Mouse (Mus musculus) intestine, embryonic 14.5 days (tissue): ENCODE results near the gene Dact3. TPM values are rescaled to one million over a fixed set of nuclear protein-coding genes. Genes with fewer than 3 reads are reported as not detected.
A peak's percentile ranks its signal among the peaks of the same experiment; 100 is the strongest.

ENCODE experiments used
- ATAC-seq: fragments of 200-750 bp; cut with Nextera tagmentation; replicated peaks from 2 replicates; pipeline ENCODE4 v1.8.0; 2017; ENCODE audit warnings: low read depth, moderate number of reproducible peaks, moderate TSS enrichment, moderate library complexity; ENCODE audit not compliant: low FRiP score, low TSS enrichment
- DNase-seq: peaks from one replicate; pipeline ENCODE4 v3.0.0-alpha.2; 2018; ENCODE audit warnings: low spot score
- H3K27ac ChIP-seq: fragments of 300-500 bp; sonication (generic); 2 replicates; pipeline ENCODE4 v1.5.1; 2014; ENCODE audit warnings: low read depth, mild to moderate bottlenecking, control low read depth
- H3K27me3 ChIP-seq: fragments of 300-500 bp; sonication (generic); replicated peaks from 2 replicates; pipeline ENCODE4 v1.6.1; 2014; ENCODE audit warnings: low read length, control low read depth; ENCODE audit not compliant: control insufficient read depth, insufficient read depth
- H3K36me3 ChIP-seq: fragments of 300-500 bp; sonication (generic); 2 replicates; pipeline ENCODE4 v1.6.1; 2014; ENCODE audit warnings: low read length, control low read depth; ENCODE audit not compliant: control insufficient read depth, insufficient read depth
- H3K4me1 ChIP-seq: fragments of 300-500 bp; sonication (generic); replicated peaks from 2 replicates; pipeline ENCODE4 v1.6.1; 2014; ENCODE audit warnings: low read length, control low read depth, mixed read lengths; ENCODE audit not compliant: control insufficient read depth, insufficient read depth
- H3K4me2 ChIP-seq: fragments of 300-500 bp; sonication (generic); 2 replicates; pipeline ENCODE4 v1.6.1; 2014; ENCODE audit warnings: low read length
- H3K4me3 ChIP-seq: fragments of 300-500 bp; sonication (generic); 2 replicates; pipeline ENCODE4 v1.5.1; 2014; ENCODE audit warnings: low read depth, low read length, control low read depth, mixed read lengths
- H3K9ac ChIP-seq: fragments of 300-500 bp; sonication (generic); 2 replicates; pipeline ENCODE4 v1.6.1; 2014; ENCODE audit warnings: mild to moderate bottlenecking, low read length
- H3K9me3 ChIP-seq: fragments of 300-500 bp; sonication (generic); 2 replicates; pipeline ENCODE4 v1.6.1; 2016; ENCODE audit warnings: low read length, control low read depth; ENCODE audit not compliant: control insufficient read depth
- WGBS: fragments of 180-500 bp; shearing (Covaris S2); extraction: QIAGEN DNeasy Blood & Tissue Kit; methylation state at CpG from one replicate; pipeline ENCODE4 v1.1.7; 2014; 5-methylcytosine and 5-hydroxymethylcytosine counted together
- polyA plus RNA-seq: library from polyadenylated mRNA; unstranded; fragments of >200 nt; fragmentation: Nextera tagmentation; extraction: Ambion mirVana; gene quantifications from 2 replicates; pipeline ENCODE4 v1.2.1, GENCODE M21; 2014

Dact3 gene
- polyA plus RNA-seq, 1 experiment from 2014 or later, result 5.5 TPM

DNA sequence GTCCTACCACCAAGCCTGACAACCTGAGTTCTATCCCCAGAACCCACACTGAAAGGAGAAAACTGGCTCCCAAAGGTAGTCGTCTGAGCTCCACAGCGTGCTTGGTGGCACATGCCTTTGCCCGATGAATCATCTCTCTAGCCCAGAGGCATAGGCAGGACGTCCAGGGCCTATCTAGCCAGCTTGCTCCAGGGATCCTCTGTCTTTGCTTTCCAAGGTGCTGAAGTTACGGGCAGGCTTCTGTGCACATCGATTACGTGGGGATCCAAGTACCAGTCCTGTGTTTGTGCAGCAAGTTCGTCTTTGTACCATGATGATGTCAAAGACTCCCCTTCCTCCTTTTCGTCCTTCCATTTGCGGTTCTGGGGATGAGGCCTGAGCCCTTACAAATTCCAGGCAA, 3.5 kb upstream of the Dact3 start:
- DNase-seq, result no peak
- Histone ChIP-seq H3K27me3 (no peaks in the 10 kb centered on the region), H3K9me3 (no peaks in the 10 kb centered on the region), H3K36me3 (0 out of 2 replicates have a peak, but pooled peaks cover 15% of the 10 kb centered on the region), H3K27ac (no peak overlapping the region), H3K4me1 (peaks cover 3% of the 10 kb centered on the region; the same call in 1 of the 2 replicates), H3K4me2 (no peak overlapping the region), H3K9ac (no peak overlapping the region), H3K4me3 (no peak overlapping the region)
- ATAC-seq, result no peak
- 84% methylated on average over 10 of the region's 10 CpGs for WGBS

DNA sequence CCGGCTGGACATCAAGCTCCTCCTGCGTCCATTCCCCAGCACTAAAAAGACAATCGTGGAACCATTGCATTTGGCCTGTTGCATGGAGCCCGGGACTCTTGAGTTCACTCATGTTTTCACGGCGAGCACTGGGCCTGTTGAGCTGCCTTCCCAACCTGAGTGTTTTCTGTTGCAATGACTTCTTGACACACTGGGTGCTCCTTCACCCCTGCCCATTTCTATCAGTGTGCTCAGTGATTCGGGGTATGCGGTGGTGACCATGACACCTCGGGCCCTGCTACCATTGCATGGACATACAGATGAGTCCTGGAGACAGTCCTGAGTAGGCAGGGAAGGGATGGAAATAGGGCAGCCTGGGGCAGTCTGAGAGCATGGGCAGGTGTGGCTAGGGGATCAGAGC, 2.6 kb upstream of the Dact3 start:
- H3K36me3 ChIP-seq, result 0 out of 2 replicates have a peak, but pooled peaks cover 15% of the 10 kb centered on the region
- no peak for ATAC-seq

DNA sequence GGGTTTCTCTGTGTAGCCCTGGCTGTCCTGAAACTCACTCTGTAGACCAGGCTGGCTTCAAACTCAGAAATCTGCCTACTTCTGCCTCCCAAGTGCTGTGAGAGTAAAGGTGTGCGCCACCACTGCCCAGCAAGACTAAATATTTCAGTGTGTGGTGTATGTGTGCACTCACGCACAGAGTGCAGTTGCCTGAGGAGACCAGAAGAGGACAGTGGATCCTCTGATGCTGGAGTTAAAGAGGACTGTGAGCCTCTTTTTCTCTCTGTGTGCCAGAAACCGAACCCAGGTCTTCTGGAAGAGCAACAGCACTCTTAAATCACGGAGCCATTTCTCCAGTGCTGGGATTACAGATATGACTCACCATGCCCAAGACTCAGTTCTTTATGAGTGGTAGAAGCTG, 1.7 kb upstream of the Dact3 start:
- Histone ChIP-seq H3K9me3 (no peaks in the 10 kb centered on the region), H3K4me1 (peaks cover 7% of the 10 kb centered on the region; the same call in 1 of the 2 replicates), H3K27ac (no peak overlapping the region), H3K9ac (no peak overlapping the region), H3K4me2 (no peak overlapping the region), H3K4me3 (no peak overlapping the region), H3K36me3 (0 out of 2 replicates have a peak, but pooled peaks cover 10% of the 10 kb centered on the region), H3K27me3 (no peaks in the 10 kb centered on the region)
- DNase-seq (no peak), ATAC-seq (no peak)
- WGBS, result 87% methylated on average over 4 of the region's 4 CpGs

More for the DNA sequence above, 2.6 kb upstream of the Dact3 start:
- no peak overlapping the region for H3K27ac ChIP-seq
- H3K9ac ChIP-seq, result no peak overlapping the region
- H3K9me3 ChIP-seq, result no peaks in the 10 kb centered on the region
- no peak overlapping the region for H3K4me3 ChIP-seq
- no peak for DNase-seq
- 93% methylated on average over 9 of the region's 9 CpGs for WGBS
- no peak overlapping the region for H3K4me2 ChIP-seq
- no peaks in the 10 kb centered on the region for H3K27me3 ChIP-seq
- H3K4me1 ChIP-seq, result peaks cover 7% of the 10 kb centered on the region; the same call in 1 of the 2 replicates

DNA sequence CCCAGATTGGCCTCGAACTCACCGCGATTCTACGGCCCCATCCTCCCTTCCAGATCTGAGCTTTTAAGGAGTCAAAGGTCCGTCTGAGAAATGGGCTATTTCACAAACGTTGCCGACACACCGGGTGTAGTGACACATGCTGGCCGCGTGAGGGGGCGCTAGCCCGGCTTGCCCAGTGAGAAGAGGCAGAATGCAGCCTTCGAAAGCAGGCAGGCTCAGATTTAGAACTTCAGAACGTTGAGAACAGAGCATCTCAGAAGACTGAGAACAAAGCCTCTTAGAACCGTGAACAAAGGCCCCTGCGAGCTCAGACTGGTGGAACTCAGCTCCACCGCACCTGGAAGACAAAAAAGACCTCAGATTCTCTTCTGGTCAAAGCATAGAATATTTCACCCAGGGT, 927 bp upstream of the Dact3 start:
- ATAC-seq (no peak), DNase-seq (peak; percentile 83)
- Histone ChIP-seq H3K9me3 (no peaks in the 10 kb centered on the region), H3K4me1 (peaks cover 7% of the 10 kb centered on the region; the same call in 1 of the 2 replicates), H3K27ac (peak overlapping the region; percentile 84), H3K27me3 (no peaks in the 10 kb centered on the region), H3K36me3 (peaks cover 13% of the 10 kb centered on the region), H3K4me2 (peak overlapping the region; percentile 39), H3K9ac (peak overlapping the region; percentile 29; the same call in 1 of the 2 replicates), H3K4me3 (peak overlapping the region; percentile 80)
- 5% methylated on average over 17 of the region's 17 CpGs for WGBS

DNA sequence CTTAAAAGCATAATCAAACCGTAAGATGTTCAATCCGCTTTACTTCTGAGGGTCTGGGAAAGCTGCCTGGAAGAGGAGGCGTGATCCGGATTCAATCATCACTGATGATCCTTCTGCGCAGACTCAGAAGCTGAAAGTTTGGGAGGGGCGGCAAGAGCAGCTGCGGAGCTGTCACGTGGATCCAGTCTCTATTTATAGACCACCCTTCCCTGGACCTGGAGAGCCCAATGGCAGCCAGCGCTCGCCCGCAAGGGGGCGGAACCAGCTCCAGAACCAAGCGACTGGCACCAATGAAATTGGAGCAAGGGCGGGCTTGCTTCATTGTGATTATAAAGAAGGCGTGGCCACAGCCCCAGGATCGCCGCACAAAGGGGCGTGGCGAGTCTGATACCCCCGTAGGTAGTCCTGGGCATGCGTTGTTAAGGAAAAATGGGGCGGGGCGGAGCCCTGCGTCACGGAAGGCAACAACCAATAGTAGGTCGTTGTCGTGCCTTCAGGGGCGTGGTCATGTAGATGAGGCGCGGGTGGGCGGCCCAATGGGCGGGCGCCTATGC, 284 bp upstream of the Dact3 start:
- no peaks in the 10 kb centered on the region for H3K9me3 ChIP-seq
- peak overlapping the region; percentile 72 for H3K4me2 ChIP-seq
- peak overlapping the region; percentile 29; the same call in 1 of the 2 replicates for H3K9ac ChIP-seq
- peak overlapping the region; percentile 80 for H3K4me3 ChIP-seq
- peak overlapping the region; percentile 84 for H3K27ac ChIP-seq
- peaks cover 7% of the 10 kb centered on the region; the same call in 1 of the 2 replicates for H3K4me1 ChIP-seq
- no peaks in the 10 kb centered on the region for H3K27me3 ChIP-seq
- ATAC-seq (peak; percentile 96), DNase-seq (peak; percentile 98)
- under 1% methylated on average over 33 of the region's 33 CpGs for WGBS
- peaks cover 16% of the 10 kb centered on the region for H3K36me3 ChIP-seq

DNA sequence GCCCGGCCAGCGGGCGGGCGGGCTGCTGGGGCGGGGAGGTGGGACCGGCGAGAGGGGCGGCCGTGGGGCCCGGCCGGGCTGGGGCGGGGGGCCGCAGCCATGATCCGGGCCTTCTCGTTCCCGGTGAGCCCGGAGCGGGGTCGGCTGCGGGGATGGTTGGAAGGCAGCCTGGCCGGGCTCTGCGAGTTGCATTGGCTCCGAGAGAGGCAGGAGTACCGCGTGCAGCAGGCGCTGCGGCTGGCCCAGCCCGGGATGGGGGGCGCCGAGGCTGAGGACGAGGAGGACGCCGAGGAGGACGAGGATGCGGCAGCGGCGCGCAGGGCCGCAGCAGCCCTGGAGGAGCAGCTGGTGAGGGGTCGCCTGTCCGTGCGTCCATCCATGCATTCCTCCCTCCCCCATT, 209 bp downstream of the Dact3 start:
- DNase-seq, result no peak
- Histone ChIP-seq H3K9ac (peak overlapping the region; percentile 74), H3K4me2 (peak overlapping the region; percentile 72), H3K4me1 (peaks cover 11% of the 10 kb centered on the region; the same call in 1 of the 2 replicates), H3K36me3 (peaks cover 16% of the 10 kb centered on the region), H3K9me3 (no peaks in the 10 kb centered on the region), H3K27me3 (no peaks in the 10 kb centered on the region), H3K4me3 (peak overlapping the region; percentile 80), H3K27ac (peak overlapping the region; percentile 77)
- peak; percentile 30; the same call in 1 of the 2 replicates for ATAC-seq
- WGBS, result under 1% methylated on average over 37 of the region's 42 CpGs

DNA sequence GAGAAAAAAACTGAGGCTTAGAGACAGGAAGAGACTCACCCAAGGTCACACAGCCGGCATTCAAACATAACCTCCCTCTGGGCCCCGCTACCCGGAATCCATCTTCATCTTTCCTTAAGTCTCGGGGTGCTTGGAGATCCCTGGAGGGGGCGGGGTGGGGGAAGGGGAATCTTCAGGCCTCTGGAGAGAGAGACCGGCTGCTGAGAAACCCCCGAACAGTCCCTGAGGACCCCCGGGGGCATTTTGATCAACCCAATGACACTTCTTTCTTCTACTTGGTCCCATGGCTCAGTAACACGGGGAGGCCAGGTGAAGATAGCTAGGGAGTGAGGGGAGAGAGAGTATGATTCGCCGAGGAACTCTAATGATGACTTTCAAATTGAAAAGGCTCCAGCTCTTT, 889 bp downstream of the Dact3 start:
- peak overlapping the region; percentile 72 for H3K4me2 ChIP-seq
- H3K27me3 ChIP-seq, result no peaks in the 10 kb centered on the region
- peaks cover 16% of the 10 kb centered on the region for H3K36me3 ChIP-seq
- no peak for ATAC-seq
- peak overlapping the region; percentile 80 for H3K4me3 ChIP-seq
- WGBS, result 10% methylated on average over 11 of the region's 11 CpGs
- DNase-seq, result no peak
- H3K4me1 ChIP-seq, result peaks cover 15% of the 10 kb centered on the region; the same call in 1 of the 2 replicates
- no peaks in the 10 kb centered on the region for H3K9me3 ChIP-seq
- H3K27ac ChIP-seq, result peak overlapping the region; percentile 77
- H3K9ac ChIP-seq, result peak overlapping the region; percentile 74

DNA sequence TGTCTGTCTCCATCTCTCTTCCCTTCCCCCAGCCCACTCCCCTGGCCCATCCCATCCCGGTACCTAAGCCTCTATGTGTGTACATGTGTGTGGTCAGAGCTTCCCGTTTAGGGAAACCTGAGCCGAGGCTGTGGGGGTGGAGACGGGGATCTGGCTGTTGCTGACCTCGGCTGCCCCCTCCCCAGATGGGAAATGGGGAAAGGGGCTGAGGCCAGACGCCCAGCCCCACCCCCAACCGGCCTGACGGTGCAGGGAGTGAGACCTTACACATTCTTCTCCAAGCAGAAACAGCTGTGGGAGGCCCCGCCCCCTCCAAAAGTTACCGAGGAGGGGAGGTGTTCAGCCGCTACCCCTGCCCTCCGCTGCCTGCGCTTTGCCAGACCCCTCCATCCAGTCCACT, 1.5 kb downstream of the Dact3 start:
- peak overlapping the region; percentile 74 for H3K9ac ChIP-seq
- H3K9me3 ChIP-seq, result no peaks in the 10 kb centered on the region
- H3K4me2 ChIP-seq, result peak overlapping the region; percentile 72
- H3K36me3 ChIP-seq, result peaks cover 12% of the 10 kb centered on the region
- peak overlapping the region; percentile 77 for H3K27ac ChIP-seq
- peak overlapping the region; percentile 80 for H3K4me3 ChIP-seq
- no peaks in the 10 kb centered on the region for H3K27me3 ChIP-seq
- 2% methylated on average over 12 of the region's 13 CpGs for WGBS
- DNase-seq (peak; percentile 76), ATAC-seq (no peak)
- H3K4me1 ChIP-seq, result peaks cover 15% of the 10 kb centered on the region; the same call in 1 of the 2 replicates

DNA sequence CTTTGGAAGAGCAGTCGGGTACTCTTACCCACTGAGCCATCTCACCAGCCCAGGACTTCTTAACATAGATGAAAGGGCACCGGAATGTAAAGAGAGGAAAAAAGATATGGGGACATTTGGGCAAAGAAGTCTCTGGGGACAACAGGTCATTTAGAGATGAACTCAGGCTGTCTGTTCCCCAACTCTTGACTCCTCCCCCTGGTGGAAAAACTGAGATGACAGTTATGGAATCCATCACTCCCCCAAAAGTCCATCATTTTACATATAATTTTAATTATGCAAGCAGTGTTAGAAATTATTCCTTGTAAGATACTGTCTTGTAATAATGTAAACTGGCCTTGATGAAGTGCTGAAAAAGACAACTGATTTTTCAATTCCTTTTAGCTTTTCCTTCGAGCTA, 2.6 kb downstream of the Dact3 start:
- H3K27ac ChIP-seq, result no peak overlapping the region
- no peak overlapping the region for H3K4me3 ChIP-seq
- ATAC-seq (no peak), DNase-seq (no peak)
- H3K4me2 ChIP-seq, result no peak overlapping the region
- peaks cover 15% of the 10 kb centered on the region; the same call in 1 of the 2 replicates for H3K4me1 ChIP-seq
- H3K36me3 ChIP-seq, result peaks cover 6% of the 10 kb centered on the region
- no peak overlapping the region for H3K9ac ChIP-seq
- 88% methylated on average over 3 of the region's 3 CpGs for WGBS
- no peaks in the 10 kb centered on the region for H3K27me3 ChIP-seq
- no peaks in the 10 kb centered on the region for H3K9me3 ChIP-seq
